Mouse (Mus musculus) spleen, postnatal 4 days (tissue): ENCODE measurements around the gene Praf2.
A peak's percentile ranks its signal among the peaks of the same experiment; 100 is the strongest.
"Not testable (repeated sequence)": the region's sequence is repeated elsewhere in the genome, so short reads cannot be mapped to it uniquely, and the experiment has no call there.

ENCODE experiments used
- DNase-seq, 2 experiments: peaks; one replicate each; pipeline ENCODE4 v3.0.0; 2022; ENCODE audit warnings: low spot score in 2 of 2

Gene Praf2

DNA sequence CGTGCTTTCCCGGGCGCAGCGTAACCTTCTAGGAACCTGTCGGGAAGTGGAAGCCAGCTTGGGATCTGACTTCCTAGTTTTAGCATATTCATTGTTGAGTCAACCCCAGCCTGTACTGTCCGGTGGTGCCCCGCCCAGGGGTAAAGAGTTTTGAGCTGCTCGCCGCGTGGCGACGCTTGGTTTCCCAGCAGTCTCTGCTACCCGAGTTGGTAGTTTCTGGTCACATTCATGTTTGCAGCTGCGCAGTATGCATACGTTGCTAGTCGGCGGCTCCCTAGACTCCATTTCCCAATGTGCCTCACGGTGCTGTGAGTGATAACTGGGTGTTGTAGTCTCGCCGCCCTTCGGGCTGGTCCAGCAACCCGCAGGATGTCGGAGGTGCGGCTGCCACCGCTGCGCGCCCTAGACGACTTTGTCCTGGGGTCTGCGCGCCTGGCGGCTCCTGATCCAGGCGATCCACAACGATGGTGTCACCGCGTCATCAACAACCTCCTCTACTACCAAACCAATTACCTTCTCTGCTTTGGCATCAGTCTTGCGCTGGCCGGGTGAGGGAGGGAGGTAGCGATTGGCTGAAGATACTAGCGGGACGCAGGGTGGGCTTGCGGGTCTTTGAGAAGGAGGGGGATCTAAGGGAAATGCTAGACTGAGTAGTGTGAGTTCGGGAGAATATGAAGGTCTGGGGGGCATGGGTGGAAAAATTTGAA lies at the start of gene Praf2:
Praf2 (plus strand) TSS at position 225 of the 707 bp plus-strand sequence.
- DNase-seq: peak; percentile 72 to 77

DNA sequence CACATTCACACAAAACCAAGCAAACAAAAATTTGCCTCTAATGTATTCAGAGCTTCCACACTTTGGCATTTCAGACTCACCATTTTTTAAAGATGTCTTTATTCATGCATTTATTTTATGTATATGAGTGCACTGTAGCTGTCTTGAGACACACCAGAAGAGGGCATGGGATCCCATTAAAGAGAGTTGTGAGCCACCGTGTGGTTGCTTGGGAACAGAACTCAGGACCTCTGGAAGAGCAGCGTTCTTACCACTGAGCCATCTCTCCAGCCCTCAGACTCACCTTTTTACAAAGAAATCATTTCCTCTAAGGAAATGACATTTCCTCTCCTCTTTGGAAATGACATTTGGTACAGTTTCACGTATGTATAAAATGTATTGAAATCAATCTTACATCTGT lies 49.3 kb upstream of the Praf2 start:
- no peak for DNase-seq

DNA sequence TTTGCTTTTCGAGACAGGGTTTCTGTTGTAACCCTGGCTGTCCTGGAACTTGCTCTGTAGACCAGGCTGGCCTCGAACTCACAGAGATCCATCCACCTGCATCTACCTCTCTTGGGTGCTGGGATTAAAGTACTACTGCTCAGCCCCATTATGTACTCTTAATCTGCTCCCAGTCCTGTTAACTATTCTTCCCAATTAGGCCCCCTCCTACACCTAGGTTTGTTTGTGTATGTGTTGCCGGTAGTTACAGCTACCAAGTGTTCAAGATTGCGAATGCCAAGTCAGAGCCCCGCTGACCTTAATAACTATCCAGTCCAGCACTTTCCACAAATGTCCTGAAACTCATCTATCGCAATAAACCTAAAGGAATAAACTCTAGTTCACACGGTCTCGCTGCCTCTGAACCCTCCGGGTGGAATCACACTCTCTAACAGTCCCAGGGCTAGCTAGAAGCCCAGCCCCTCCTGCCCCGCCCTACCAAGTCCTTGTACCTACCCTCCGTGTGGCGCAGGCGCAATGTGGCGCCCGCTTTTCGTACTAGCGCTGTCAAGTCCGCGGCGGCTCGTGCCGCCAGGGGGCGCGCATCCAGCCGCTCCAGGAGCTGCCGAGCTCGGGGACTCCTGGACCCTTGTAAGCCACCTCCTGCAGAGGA lies 48.7 kb upstream of the Praf2 start:
- DNase-seq: peak; percentile 85 to 94

DNA sequence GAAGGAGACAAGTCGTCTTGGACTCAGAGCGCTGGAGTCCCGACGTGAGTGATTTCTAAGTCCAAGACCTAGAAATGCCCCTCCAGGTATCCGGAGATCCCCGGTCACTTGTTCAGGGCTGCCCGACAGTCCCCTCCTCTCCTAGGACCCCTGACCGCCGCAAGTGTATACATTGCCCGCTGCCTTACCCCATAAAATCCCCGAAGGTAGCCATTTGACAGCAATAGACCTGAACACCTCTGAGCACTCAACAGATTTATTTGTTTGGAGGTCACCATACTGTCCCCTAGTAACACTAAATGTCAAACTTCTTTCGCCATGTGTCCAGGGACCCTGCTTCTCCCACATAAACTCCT lies 48.2 kb upstream of the Praf2 start:
- DNase-seq: no peak

DNA sequence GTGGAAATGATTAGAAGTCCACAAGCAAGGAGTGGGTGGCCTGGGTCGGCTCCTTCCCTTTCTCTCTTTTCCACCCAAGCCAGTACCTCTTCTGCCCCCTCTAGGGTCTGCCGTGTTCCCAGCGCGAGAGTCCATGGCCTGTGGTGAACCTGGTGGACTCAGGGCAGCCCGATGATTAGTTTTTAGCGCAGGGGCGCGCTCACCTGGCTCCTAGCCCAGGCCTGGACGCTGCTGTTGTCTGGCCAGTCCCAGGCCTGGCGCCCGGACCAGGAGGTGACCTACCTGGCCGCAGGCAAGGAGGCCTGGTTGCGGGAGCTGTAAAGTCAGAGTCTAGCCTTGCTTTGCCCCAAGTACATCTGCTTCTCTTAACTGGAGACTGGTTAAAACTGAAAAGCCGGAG lies 47.4 kb upstream of the Praf2 start, which contains the start of gene Magix:
Magix (minus strand) TSS at position 388 of the 400 bp plus-strand sequence.
- DNase-seq: no peak

DNA sequence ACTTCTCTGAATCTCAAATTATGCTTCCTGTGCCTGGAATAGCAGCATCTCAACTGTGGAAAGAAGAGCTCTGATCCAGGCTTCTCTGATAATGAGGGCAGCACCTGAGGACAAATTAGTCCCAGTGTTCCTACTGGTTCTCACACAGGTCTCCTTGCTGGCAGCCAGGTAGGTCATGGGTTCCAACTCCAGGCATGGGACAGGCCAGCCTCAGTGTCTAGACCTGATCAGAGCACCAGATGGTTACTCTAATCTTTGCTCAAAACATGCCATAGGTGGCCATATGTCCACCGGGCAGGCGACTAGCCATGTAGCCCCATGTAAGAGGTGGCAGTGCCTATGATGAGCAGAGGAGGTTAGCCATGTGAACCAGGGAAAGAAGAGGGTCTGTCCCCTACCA lies 39.9 kb upstream of the Praf2 start:
- DNase-seq: no peak

DNA sequence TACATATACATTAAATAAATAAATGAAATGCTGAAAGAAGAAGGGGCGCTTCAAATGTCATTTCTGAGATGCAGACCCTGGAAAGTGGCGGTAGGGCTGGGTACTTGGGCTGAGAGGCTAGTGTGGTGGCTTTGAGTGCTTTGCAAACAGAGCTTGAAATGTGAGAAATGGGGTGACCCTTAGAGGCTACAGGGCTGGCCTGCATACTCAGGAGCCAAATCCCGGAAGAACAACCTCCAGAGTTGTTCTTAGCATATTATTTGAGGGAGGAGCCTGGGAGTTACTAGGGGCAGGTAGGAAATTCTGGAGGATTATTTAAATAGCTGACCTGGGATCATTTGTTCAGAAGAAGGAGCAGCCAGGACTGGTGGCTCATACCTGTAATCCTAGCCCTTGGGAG lies 37.8 kb upstream of the Praf2 start:
- DNase-seq: no peak

DNA sequence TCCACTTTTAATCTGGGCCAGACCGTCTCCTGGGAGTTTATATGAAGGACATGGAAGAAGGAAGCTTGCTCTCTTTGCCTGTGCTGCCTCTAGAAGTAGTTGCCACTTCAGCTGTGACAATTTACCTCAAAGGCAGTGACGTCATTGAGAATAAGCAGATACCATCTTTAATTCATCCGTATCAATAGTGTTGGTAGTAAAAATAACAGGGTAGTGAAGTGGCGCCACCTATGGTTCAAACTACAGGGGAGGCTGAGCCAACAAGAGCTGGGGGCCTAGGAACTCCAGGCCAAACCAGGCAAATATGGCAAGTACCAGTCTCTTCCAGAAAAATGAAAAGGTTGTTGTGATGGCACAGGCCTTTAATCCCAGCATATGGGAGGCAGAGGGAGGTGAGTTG lies 35.4 kb upstream of the Praf2 start:
- peak in 1 of 2 experiments; percentile 18 for DNase-seq

DNA sequence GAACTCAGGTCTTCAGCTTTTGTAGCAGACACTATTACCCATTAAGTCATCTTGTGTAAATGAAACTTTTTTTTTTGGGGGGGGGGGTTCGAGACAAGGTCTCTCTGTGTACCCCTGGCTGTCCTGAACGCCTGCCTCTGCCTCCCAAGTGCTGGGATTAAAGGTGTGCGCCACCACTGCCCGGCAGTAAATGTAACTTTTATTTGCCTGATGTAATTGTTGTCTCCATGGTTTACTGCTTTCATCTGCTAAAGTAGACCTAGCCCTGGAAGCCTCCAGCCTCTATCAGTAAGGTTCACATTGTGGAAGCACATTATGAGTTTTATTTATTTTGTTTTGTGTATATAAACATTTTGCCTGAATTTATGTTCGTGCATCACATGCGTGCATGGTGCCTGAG lies 31.7 kb upstream of the Praf2 start:
- DNase-seq: no peak

DNA sequence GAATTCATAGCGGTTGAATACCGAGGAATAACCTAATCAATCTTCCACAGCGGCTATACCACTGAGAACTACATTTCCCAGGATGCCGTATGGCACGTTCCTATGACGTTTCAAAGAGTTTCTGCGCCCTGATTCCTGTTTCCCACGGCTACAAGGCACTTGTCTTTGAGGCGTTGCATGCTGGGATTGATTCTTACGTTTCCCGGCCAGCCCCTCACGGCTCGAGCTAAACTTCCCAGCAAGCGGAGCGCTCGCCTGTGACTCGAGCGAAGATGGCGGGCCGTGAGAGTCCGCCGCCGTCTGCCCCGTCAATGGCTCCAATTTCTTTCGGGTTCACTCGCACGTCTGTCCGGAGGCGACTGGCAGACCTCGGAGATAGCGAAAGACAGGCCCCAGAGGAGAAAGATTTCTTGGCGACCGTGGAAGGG lies 31.3 kb upstream of the Praf2 start, which contains the start of gene Gpkow:
Gpkow (plus strand) TSS at position 178 of the 428 bp plus-strand sequence.
- peak; percentile 78 to 82 for DNase-seq

DNA sequence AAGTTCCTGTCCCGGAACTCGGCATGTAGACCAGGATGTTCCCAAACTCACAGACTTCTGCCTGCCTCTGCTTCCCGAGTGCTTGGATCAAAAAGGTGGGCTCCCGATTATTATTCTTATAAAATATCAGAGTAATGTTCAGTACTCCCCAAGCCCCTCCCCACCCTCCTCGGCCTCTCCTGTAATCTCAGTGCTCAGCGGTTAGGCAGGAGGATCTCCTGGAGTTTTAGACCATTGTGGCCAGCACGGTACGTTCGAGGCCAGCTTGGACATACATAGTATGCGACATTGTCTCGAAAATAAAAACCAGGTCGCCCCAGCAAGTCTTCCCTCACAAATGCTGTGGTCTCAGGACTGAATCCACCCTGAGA lies 14.5 kb upstream of the Praf2 start:
- DNase-seq: not testable (repeated sequence)

DNA sequence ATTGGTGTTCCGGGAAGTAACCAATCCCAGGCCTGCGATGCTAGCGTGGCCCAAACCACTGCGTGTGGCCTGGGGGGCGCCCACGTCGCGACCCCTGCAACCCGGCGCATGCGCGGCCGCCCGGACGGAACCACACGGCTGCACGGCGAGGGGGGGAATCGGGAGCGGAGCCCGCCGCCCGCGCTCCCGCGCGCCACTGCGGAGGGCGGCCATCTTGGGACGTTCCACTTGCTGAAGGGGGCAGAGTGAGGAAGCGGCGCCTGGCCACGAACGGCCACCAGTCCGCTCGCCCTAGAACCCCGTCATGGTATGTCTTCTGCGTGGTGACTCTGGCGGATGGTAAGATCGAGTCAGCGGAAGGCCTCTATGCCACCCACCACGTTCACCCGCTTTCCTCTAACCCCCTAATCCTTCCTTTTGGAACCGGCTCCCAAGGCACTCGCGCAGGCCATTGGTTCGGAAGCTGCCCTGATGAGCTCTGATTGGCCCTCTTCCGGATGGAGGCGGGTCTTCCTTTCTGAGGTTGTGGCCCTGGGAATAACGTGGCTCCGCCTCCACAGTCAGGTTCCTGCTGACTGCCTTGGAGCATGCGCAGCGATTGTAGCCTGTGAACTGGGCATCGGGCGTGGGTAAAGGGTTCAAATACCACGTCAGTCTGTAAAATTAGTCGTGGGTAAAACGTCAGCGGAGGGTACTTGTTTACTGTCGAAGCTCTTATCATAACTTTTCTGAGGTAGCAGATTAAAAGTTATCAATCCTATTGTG lies 13.9 kb upstream of the Praf2 start, which contains the start of gene Wdr45:
Wdr45 (plus strand) TSS at position 199 of the 765 bp plus-strand sequence.
- peak; percentile 90 to 91 for DNase-seq

DNA sequence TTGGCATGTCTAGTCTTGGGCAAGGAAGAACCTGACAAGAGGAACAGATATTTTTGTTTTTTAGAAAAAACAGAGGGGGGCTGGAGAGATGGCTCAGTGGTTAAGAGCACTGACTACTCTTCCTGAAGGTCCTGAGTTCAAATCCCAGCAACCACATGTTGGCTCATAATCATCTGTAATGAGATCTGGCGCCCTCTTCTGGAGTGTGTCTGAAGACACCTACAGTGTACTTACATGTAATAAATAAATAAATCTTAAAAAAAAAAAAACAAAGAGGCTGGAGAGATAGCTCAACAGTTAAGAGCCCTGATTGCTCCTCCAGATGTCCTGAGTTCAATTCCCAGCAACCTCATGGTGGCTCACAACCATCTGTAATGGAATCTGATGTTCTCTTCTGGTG lies 12.2 kb upstream of the Praf2 start:
- not testable (repeated sequence) for DNase-seq

DNA sequence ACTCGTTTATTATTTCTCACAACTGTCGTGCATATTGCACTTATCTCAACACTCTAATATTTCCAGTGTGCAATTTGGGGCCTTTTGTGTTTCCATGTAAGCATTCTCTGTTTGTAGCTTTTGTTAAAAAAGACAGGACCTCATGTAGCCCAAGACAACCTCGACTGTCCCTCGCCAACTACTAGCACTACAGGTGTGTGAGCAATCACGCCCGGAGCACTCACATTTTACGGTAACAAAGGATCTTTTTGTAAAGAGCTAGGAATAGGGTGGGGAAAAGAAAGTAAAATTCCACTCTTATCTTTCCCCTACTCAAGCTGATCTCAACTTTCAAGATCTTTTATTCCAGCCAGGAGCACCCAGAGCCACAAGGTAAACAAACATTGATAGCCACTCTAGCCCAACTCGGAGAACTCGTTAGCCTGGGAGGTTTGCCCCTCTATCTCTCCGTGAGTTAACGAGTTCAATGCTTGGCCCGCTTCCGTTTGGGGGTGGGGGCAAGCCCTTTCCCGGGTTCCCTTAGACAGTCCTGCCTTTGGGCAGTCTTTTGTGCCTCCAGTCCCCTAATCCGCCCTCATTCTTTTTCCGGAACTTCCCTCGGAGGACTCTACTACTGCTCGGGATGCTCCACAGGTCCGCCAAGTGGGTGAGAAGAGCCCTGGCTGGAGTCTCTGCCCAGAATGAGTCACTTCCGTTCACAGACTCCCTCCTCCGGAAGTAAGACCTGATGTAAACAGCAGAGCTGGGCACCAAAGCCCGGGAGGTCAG lies 6.5 kb upstream of the Praf2 start, which contains the start of gene Gm45208:
Gm45208 (plus strand) TSS at position 732 of the 768 bp plus-strand sequence.
- peak; percentile 71 to 81 for DNase-seq

DNA sequence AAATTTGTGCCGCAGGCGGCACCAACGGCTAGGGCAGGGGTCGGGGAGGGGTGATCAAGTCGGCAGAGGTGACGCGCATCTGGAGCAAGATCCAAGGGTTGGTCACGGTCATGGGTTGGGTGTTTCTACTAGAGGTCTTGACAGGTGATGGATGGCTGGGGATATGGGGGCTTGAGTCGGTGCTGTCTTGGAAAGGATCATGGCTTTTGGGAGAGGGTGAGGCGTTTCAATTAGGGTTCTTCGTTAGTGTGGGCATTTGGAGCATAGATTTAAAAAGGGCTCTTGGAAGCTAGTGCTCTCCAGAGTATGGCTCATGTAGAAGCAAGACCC lies 6.0 kb upstream of the Praf2 start:
- no peak for DNase-seq

DNA sequence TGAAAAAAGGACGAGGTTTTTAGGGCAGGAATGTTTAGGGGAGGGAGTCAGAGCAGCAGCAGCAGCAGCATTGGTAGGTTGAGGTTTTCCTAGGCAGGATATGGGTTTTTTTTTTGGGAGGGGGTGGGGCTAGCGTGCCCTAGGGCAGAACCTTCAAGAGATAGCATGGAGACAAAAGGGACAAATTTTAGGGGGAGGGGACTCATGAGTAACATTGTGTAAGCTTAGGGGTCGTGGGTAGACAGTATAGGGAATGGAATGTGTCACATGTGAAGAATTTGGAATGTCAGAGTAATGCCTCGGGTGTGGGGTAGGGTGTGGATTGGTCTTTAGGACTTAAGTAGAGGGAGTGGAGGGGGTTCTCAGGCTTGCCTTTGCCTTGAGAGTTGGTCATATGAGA lies 5.5 kb upstream of the Praf2 start:
- DNase-seq: no peak

DNA sequence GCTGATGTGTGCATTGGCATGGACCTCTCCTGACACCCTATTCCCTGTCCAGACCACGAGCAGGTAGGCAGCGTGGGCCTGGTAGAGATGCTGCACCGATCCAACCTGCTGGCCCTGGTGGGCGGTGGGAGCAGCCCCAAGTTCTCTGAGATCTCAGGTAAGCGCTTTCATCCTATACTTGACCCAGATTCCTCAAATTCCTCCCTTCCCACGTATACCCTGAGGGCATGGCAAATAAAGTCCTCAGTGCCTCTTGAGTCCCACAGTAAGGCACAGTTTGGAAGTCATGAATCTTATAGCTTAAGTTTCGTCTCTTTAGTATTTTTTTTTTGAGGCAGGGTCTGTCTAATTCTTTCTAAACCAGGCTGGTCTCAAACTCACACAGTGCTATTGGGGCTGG lies 4.1 kb upstream of the Praf2 start:
- no peak for DNase-seq

DNA sequence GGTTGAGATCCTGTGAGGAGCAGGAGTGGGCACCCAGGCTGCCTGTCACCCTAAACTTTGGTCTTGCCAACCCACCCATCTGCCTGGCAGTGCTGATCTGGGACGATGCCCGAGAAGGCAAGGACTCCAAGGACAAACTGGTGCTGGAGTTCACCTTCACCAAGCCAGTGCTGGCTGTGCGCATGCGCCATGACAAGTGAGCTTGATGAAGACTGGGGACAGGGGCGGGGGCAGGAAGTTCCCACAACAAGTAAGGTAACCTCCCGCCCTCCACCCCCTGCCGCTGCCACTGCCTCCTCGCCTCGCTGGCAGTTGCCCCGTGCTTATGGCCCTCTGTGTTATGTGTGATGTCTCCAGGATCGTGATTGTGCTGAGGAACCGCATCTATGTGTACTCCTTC lies 2.4 kb upstream of the Praf2 start:
- no peak for DNase-seq

DNA sequence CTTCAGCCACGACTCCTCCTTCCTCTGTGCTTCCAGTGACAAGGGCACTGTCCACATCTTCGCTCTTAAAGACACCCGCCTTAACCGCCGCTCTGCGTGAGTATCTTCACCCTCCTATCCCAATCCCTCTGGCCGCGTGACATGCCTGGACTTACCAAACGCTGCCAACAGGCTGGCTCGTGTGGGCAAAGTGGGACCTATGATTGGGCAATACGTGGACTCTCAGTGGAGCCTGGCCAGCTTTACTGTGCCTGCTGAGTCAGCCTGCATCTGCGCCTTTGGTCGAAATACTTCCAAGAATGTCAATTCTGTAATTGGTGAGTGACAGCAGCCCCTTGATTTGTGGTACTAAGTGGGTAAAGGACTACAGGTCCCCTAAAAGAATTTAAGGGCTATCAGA lies 1.1 kb upstream of the Praf2 start:
- no peak for DNase-seq

DNA sequence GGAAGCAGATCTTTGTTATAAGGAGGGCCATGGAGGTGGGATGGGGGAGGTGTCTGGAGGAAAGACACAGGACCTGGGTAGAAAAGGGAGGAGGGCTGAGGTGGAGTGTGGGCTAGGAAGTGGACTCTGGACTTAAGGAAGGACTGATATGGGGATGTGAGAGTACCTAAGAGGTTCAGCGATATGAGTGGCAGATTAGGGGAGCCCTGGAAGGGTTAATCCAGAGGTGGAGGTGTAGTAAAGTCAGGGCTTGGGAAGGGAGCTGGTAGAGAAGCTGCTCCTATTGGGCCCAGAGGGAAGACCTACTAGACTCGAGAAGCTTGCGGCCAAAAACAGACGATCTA lies 655 bp downstream of the Praf2 start:
- DNase-seq: no peak

DNA sequence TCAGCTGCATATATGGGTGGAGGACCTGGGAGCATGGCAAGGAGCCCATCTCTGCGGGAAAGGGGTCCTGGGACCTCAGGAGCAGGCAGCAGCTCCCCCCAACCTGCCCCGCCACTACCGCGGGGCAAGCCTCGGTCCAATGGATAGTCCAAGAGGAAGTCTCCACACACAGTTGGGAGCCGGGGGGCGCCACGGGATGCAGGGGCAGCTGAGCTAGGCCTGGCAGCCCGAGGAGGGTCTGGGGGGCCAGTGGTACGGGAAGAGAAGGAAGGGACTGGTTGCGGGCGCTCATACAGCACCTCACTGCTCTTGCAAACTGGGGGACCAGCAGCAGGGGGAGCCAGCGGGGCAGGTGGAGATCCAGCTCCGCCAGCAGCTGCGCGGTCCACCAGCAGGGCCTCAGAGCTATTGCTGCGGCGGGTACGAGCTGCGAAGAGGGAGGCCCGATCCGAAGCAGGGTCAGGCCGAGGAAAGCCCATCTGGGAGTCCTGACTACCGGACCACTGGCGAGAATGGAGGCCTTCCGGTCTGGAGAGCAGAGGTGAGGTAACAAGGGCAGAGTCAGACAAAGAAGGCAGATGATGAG lies 5.4 kb downstream of the Praf2 start:
- DNase-seq: peak; percentile 84 to 93
